Mouse (Mus musculus) layer of hippocampus, adult 18-20 months (tissue): ENCODE measurements around the gene Maml2. TPM values are rescaled to one million over a fixed set of nuclear protein-coding genes. Genes with fewer than 3 reads are reported as not detected.

ENCODE experiments used
- DNase-seq, 2 experiments: peaks; one replicate each; pipeline ENCODE4 v3.0.0; 2022; ENCODE audit warnings: low spot score in 2 of 2
- long read RNA-seq: library from polyadenylated mRNA; stranded (forward); transcript quantifications from one replicate; pipeline ENCODE4 v2.0.0, GENCODE M21; 2021
- total RNA-seq, 2 experiments: library from RNA; stranded (reverse); gene quantifications; 2 replicates each; pipeline ENCODE4 v1.2.3; 2021

Maml2 gene
- total RNA-seq, result 10 to 100 TPM; 22.1 to 23.9 TPM
- long read RNA-seq, partial matches to known transcripts, result 0 of 6 reads
- long read RNA-seq, other reads (novel, unspliced or antisense), result 2 of 6 reads

GRCm38 (mm10) chr9:13297668-13298512 is at the start of gene Maml2:
Gene Maml2, plus strand, starts transcription at chr9:13297957.
- DNase-seq, result peak; percentile 52 to 65

GRCm38 (mm10) chr9:13248104-13248503 is 49.7 kb upstream of the Maml2 start:
- DNase-seq, result no peak

GRCm38 (mm10) chr9:13251251-13251650 is 46.5 kb upstream of the Maml2 start:
- DNase-seq, result no peak

GRCm38 (mm10) chr9:13256726-13257125 is 41.0 kb upstream of the Maml2 start:
- no peak for DNase-seq

GRCm38 (mm10) chr9:13258173-13258572 is 39.6 kb upstream of the Maml2 start:
- DNase-seq, result no peak

GRCm38 (mm10) chr9:13260980-13261379 is 36.8 kb upstream of the Maml2 start:
- DNase-seq, result no peak

- DNase-seq, result no peak
Measured at GRCm38 (mm10) chr9:13273219-13273618, 24.5 kb upstream of the Maml2 start.

- DNase-seq, result no peak
Measured at GRCm38 (mm10) chr9:13287482-13287881, 10.3 kb upstream of the Maml2 start.

GRCm38 (mm10) chr9:13296274-13297121 is 1.3 kb upstream of the Maml2 start:
- peak; percentile 87 to 93 for DNase-seq

GRCm38 (mm10) chr9:13297122-13297667 is 562 bp upstream of the Maml2 start:
- DNase-seq, result no peak

GRCm38 (mm10) chr9:13298513-13298878 is 739 bp downstream of the Maml2 start:
- no peak for DNase-seq

- peak in 1 of 2 experiments; percentile 46 for DNase-seq
Measured at GRCm38 (mm10) chr9:13299190-13299589, 1.4 kb downstream of the Maml2 start.

GRCm38 (mm10) chr9:13300041-13300441 is 2.3 kb downstream of the Maml2 start:
- DNase-seq, result peak in 1 of 2 experiments; percentile 41

GRCm38 (mm10) chr9:13300891-13301782 is 3.4 kb downstream of the Maml2 start:
- no peak for DNase-seq

GRCm38 (mm10) chr9:13302183-13302825 is 4.5 kb downstream of the Maml2 start:
- DNase-seq, result no peak

GRCm38 (mm10) chr9:13303099-13303771 is 5.5 kb downstream of the Maml2 start:
- DNase-seq, result no peak

GRCm38 (mm10) chr9:13303976-13304375 is 6.2 kb downstream of the Maml2 start:
- no peak for DNase-seq

GRCm38 (mm10) chr9:13306471-13306870 is 8.7 kb downstream of the Maml2 start:
- DNase-seq, result no peak

GRCm38 (mm10) chr9:13307226-13307625 is 9.5 kb downstream of the Maml2 start:
- DNase-seq, result no peak

GRCm38 (mm10) chr9:13308718-13309117 is 11.0 kb downstream of the Maml2 start:
- no peak for DNase-seq
